Mouse (Mus musculus) liver, embryonic 13.5 days (tissue): ENCODE data around the gene Fam110c. TPM values are rescaled to one million over a fixed set of nuclear protein-coding genes. Genes with fewer than 3 reads are reported as not detected.
"Not testable (repeated sequence)": the region's sequence is repeated elsewhere in the genome, so short reads cannot be mapped to it uniquely, and the experiment has no call there.

Source experiments
- ATAC-seq: fragments of 200-750 bp; cut with Nextera tagmentation; 2 replicates; pipeline ENCODE4 v1.8.0; 2017; ENCODE audit warnings: low read depth, mild to moderate bottlenecking, moderate number of reproducible peaks, moderate library complexity
- DNase-seq: peaks from one replicate; pipeline ENCODE4 v3.0.0; 2022
- H3K27ac ChIP-seq: fragments of 300-500 bp; sonication (generic); 2 replicates; pipeline ENCODE4 v1.5.1; 2015; ENCODE audit warnings: moderate library complexity, mild to moderate bottlenecking, inconsistent platforms
- H3K27me3 ChIP-seq: fragments of 300-500 bp; sonication (generic); 2 replicates; pipeline ENCODE4 v1.6.1; 2015; ENCODE audit warnings: mild to moderate bottlenecking, inconsistent platforms
- H3K36me3 ChIP-seq: fragments of 300-500 bp; sonication (generic); 2 replicates; pipeline ENCODE4 v1.6.1; 2015; ENCODE audit warnings: mild to moderate bottlenecking, inconsistent platforms
- H3K4me1 ChIP-seq: fragments of 300-500 bp; sonication (generic); replicated peaks from 2 replicates; pipeline ENCODE4 v1.6.1; 2015; ENCODE audit warnings: inconsistent platforms
- H3K4me2 ChIP-seq: fragments of 300-500 bp; sonication (generic); 2 replicates; pipeline ENCODE4 v1.6.1; 2015; ENCODE audit warnings: inconsistent platforms, mild to moderate bottlenecking, moderate library complexity
- H3K4me3 ChIP-seq: fragments of 300-500 bp; sonication (generic); replicated peaks from 2 replicates; pipeline ENCODE4 v1.5.1; 2015; ENCODE audit warnings: mild to moderate bottlenecking, inconsistent platforms
- H3K9ac ChIP-seq: fragments of 300-500 bp; sonication (generic); 2 replicates; pipeline ENCODE4 v1.6.1; 2015; ENCODE audit warnings: mild to moderate bottlenecking, inconsistent platforms
- H3K9me3 ChIP-seq: fragments of 300-500 bp; sonication (generic); replicated peaks from 2 replicates; pipeline ENCODE4 v1.6.1; 2016; ENCODE audit warnings: inconsistent platforms
- WGBS: fragments of 180-500 bp; shearing (Covaris S2); methylation state at CpG from one replicate; pipeline ENCODE4 v1.1.7; 2015; ENCODE audit not compliant: insufficient replicate concordance; 5-methylcytosine and 5-hydroxymethylcytosine counted together
- polyA plus RNA-seq: library from polyadenylated mRNA; unstranded; fragments of >200 nt; fragmentation: Nextera tagmentation; extraction: Ambion mirVana; gene quantifications from 2 replicates; pipeline ENCODE4 v1.2.1, GENCODE M21; 2015

Gene Fam110c
- 1.5 TPM in 2 replicates for polyA plus RNA-seq

DNA sequence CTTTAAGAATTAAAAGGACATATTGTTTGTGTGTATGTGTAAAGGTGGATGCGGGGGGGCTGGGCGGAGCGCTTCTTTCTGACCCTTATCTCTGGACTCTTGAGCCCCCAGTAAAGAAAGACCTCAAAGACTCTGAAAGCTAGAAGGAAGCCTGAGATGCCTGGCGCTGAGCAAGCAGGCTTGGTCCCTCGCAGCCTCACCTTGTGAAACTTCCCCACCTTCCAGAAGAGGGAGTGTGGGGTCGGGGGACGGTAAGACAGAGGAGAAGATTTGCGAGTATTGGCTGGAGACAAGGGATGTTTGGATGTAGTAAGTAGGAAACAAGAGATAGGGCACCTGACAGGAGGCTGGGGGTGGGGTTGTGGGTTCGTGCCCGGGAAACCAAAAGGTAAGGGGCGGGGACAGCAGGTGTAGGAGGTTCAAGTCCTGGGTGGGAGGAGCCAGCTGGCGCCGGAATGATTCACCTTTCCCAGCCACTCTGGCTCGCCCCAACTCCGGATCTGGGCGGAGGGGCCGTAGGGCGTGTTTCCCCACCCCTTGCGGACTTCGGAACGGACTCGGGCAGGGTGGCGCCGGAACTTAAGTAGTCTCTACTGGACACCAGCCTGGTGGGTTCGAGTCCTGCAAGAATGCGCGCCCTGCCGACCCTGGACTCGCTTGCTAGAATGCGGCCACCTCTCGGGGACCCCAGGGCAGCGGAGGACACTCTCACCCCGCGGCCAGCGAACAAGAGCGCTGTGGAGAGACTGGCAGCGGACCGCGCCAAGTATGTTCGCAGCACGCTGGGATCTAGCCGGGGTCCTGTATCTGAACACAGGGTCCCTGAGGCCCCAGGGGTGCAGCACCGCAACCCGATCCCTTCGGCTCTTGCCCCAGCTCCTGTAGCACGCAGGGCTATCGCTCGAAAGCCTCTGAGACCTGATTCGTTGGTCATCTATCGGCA lies at the start of gene Fam110c:
Gene Fam110c (plus strand): TSS at position 450 of the 943 bp plus-strand sequence.
- peak; percentile 62 for ATAC-seq
- H3K4me2 ChIP-seq, result peak within 1 kb of the TSS; percentile 98
- H3K9me3 ChIP-seq, result no peaks in the 10 kb centered on the region
- peaks cover 22% of the 10 kb centered on the region for H3K27me3 ChIP-seq
- DNase-seq, result peak; percentile 53
- H3K9ac ChIP-seq, result peak within 1 kb of the TSS; percentile 79
- H3K4me1 ChIP-seq, result peaks cover 44% of the 10 kb centered on the region
- peak within 1 kb of the TSS; percentile 85 for H3K27ac ChIP-seq
- 2% methylated on average over 50 of the region's 50 CpGs for WGBS
- H3K4me3 ChIP-seq, result peak within 1 kb of the TSS; percentile 72
- no peaks in the 10 kb centered on the region for H3K36me3 ChIP-seq

DNA sequence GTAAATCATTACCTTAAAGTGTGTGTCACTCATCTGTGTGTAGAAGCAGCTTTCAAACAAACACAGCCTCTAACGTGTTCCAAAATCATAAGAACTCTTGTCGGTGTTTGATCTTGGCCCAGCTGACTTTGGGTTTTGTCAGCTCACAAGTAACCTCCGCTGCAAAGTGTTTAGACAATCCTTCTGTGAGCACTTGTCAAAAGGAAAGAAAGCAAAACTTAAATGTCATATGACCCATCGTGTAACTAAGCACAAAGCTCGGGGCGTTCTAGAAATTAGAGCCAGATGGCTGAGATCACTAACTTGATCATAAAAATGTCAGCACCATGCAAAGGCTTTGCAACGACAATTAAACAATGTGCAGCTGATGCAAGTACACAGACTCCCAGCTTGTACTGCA lies 47.2 kb upstream of the Fam110c start:
- Histone ChIP-seq H3K27me3 (no peaks in the 10 kb centered on the region), H3K36me3 (no peaks in the 10 kb centered on the region), H3K9me3 (no peaks in the 10 kb centered on the region), H3K4me1 (no peaks in the 10 kb centered on the region), H3K9ac (no peak overlapping the region), H3K4me2 (no peak overlapping the region), H3K27ac (no peak overlapping the region), H3K4me3 (no peak overlapping the region)
- WGBS, result 63% methylated on average over 7 of the region's 7 CpGs
- no peak for DNase-seq
- ATAC-seq, result no peak

GRCm38 (mm10) chr12:31052066-31052465 lies 21.6 kb upstream of the Fam110c start:
- no peak overlapping the region for H3K9ac ChIP-seq
- no peak for ATAC-seq
- H3K4me3 ChIP-seq, result no peak overlapping the region
- no peak for DNase-seq
- no peak overlapping the region for H3K27ac ChIP-seq
- no peaks in the 10 kb centered on the region for H3K9me3 ChIP-seq
- H3K4me2 ChIP-seq, result no peak overlapping the region
- no peaks in the 10 kb centered on the region for H3K36me3 ChIP-seq
- WGBS, result 64% methylated on average over 4 of the region's 4 CpGs
- H3K27me3 ChIP-seq, result no peaks in the 10 kb centered on the region
- H3K4me1 ChIP-seq, result no peaks in the 10 kb centered on the region

GRCm38 (mm10) chr12:31056291-31056864 lies 17.3 kb upstream of the Fam110c start:
- ATAC-seq, result no peak
- 49% methylated on average over 6 of the region's 6 CpGs for WGBS
- no peak for DNase-seq

DNA sequence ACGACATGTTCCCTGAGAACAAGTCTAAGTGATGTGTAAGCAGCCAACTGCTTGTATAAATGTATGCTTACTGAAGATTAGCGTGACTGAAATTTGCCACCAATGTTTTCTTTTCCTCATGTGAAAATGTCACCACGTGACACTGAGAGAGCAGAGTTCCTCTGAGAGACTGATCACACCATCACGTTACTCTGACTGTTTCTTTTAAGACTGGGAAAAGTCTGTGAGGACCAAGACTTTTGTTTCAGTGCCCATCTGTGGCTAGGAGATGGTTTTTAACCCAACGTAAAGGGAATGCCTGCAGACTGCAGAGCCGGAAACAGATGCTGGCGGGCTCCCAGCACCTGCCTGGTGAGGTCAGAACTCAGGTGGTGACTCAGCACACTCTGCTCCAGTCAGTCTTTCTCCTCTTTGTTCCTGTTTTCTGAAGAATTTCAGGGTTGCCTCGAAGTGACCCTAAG lies 14.2 kb upstream of the Fam110c start:
- Histone ChIP-seq H3K4me1 (no peaks in the 10 kb centered on the region), H3K36me3 (no peaks in the 10 kb centered on the region), H3K4me3 (no peak overlapping the region), H3K27me3 (no peaks in the 10 kb centered on the region), H3K9me3 (no peaks in the 10 kb centered on the region), H3K27ac (no peak overlapping the region), H3K9ac (no peak overlapping the region), H3K4me2 (no peak overlapping the region)
- ATAC-seq (no peak), DNase-seq (no peak)
- WGBS, result 38% methylated on average over 8 of the region's 8 CpGs

More at GRCm38 (mm10) chr12:31056291-31056864, 17.3 kb upstream of the Fam110c start:
- Histone ChIP-seq H3K36me3 (no peaks in the 10 kb centered on the region), H3K4me3 (no peak overlapping the region), H3K4me1 (no peaks in the 10 kb centered on the region), H3K27me3 (no peaks in the 10 kb centered on the region), H3K9me3 (no peaks in the 10 kb centered on the region), H3K9ac (no peak overlapping the region), H3K27ac (no peak overlapping the region), H3K4me2 (no peak overlapping the region)

DNA sequence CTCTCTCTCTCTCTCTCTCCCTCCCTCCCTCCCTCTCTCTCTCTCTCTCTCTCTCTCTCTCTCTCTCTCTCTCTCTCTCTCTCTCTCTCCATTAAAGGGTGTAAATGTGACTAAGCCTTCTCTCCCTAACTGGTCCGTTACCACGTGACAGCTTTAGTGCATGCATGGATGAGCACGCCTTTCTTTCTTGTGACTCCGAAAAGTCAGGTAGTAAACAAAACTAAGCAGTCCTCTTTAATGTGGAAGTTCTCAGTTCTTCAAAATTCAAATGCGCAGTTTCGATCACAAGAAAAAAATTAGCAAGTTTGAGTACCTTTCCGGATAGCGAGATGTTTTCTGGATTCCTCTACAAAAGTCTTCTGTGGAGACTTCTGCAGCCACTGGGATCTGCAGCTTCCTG lies 13.4 kb upstream of the Fam110c start:
- no peak overlapping the region for H3K4me2 ChIP-seq
- DNase-seq, result no peak
- WGBS, result 49% methylated on average over 8 of the region's 8 CpGs
- no peak overlapping the region for H3K27ac ChIP-seq
- H3K4me1 ChIP-seq, result no peaks in the 10 kb centered on the region
- no peaks in the 10 kb centered on the region for H3K27me3 ChIP-seq
- H3K36me3 ChIP-seq, result no peaks in the 10 kb centered on the region
- ATAC-seq, result no peak
- H3K9ac ChIP-seq, result no peak overlapping the region
- no peak overlapping the region for H3K4me3 ChIP-seq
- H3K9me3 ChIP-seq, result no peaks in the 10 kb centered on the region

DNA sequence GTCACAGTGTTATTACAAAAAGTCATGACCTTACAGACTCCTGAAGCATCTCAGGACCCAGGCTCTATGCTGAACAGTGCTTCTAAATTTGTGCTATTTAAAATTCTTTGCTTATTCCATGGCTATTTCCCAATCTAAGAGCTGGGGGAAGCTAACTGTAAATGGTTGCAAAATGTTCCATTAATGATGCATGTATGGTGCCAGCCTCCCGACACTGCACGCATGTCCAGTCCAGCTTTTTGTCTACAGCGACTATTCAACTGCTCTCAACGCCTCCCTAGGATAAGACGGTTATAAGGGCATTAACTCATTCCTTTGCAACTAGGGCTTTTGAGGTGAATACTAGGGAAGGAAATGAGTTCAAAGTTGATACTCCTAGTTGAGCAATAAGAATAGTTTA lies 2.4 kb upstream of the Fam110c start:
- no peak overlapping the region for H3K27ac ChIP-seq
- no peak overlapping the region for H3K9ac ChIP-seq
- peaks cover 25% of the 10 kb centered on the region for H3K4me1 ChIP-seq
- no peak overlapping the region for H3K4me2 ChIP-seq
- H3K4me3 ChIP-seq, result no peak overlapping the region
- WGBS, result 71% methylated on average over 5 of the region's 5 CpGs
- H3K9me3 ChIP-seq, result no peaks in the 10 kb centered on the region
- H3K36me3 ChIP-seq, result no peaks in the 10 kb centered on the region
- peaks cover 22% of the 10 kb centered on the region for H3K27me3 ChIP-seq
- no peak for DNase-seq
- no peak for ATAC-seq

- Histone ChIP-seq H3K4me3 (peak overlapping the region; percentile 72), H3K27ac (peak overlapping the region; percentile 85), H3K4me2 (peak overlapping the region; percentile 98), H3K4me1 (peaks cover 51% of the 10 kb centered on the region), H3K27me3 (peaks cover 22% of the 10 kb centered on the region), H3K9ac (peak overlapping the region; percentile 79)
- peak; percentile 19 for DNase-seq
- not testable (repeated sequence) for H3K36me3 ChIP-seq, H3K9me3 ChIP-seq
- WGBS, result under 1% methylated on average over 18 of the region's 18 CpGs
- peak; percentile 81 for ATAC-seq
Observed at GRCm38 (mm10) chr12:31074355-31074786, 710 bp downstream of the Fam110c start.

DNA sequence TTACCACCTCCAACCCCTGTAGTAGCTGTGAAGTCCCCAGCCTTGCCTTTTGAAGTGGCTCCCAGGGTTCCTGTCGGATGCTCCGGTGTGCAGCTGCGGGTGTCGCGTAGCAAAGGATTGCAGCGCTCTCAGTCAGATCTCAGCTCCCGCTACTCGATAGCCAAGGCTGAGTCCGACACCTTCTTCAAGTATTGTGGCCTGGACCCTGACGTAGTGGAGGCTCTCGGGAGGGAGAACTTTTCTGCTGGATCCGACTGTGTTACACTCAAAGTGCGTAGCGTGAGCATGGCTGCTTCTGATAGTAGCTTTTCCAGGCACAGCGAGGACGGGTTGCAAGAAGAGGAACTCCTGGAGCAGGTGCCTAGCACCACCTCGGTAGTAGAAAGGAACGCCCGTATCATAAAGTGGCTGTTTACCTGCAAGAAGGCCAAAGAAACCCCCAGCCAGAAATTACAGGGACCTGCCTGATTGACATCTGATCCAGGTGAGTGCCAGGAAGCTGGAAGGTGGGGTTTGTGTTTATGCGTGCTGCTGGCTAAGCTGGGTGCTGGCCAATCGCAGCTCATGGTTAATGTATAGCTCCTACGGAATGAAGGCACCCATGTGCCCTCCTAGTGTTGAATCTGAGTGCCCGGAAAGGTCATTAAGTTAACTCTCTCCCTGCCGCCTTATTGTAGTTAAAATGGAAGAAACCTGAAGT lies 1.3 kb downstream of the Fam110c start:
- peak; percentile 49 for DNase-seq
- peak overlapping the region; percentile 72 for H3K4me3 ChIP-seq
- no peaks in the 10 kb centered on the region for H3K36me3 ChIP-seq
- H3K9me3 ChIP-seq, result no peaks in the 10 kb centered on the region
- H3K4me2 ChIP-seq, result peak overlapping the region; percentile 98
- peaks cover 22% of the 10 kb centered on the region for H3K27me3 ChIP-seq
- H3K4me1 ChIP-seq, result peaks cover 53% of the 10 kb centered on the region
- H3K27ac ChIP-seq, result peak overlapping the region; percentile 85
- WGBS, result 2% methylated on average over 24 of the region's 24 CpGs
- ATAC-seq, result peak; percentile 58
- H3K9ac ChIP-seq, result peak overlapping the region; percentile 74

GRCm38 (mm10) chr12:31077020-31077419 lies 3.4 kb downstream of the Fam110c start:
- no peaks in the 10 kb centered on the region for H3K9me3 ChIP-seq
- peaks cover 73% of the 10 kb centered on the region for H3K4me1 ChIP-seq
- no peaks in the 10 kb centered on the region for H3K36me3 ChIP-seq
- peak overlapping the region; percentile 42 for H3K4me2 ChIP-seq
- no peak overlapping the region for H3K4me3 ChIP-seq
- ATAC-seq (no peak), DNase-seq (no peak)
- no peak overlapping the region for H3K27ac ChIP-seq
- no peak overlapping the region for H3K9ac ChIP-seq
- WGBS, result 59% methylated on average over 7 of the region's 7 CpGs
- H3K27me3 ChIP-seq, result peaks cover 20% of the 10 kb centered on the region

DNA sequence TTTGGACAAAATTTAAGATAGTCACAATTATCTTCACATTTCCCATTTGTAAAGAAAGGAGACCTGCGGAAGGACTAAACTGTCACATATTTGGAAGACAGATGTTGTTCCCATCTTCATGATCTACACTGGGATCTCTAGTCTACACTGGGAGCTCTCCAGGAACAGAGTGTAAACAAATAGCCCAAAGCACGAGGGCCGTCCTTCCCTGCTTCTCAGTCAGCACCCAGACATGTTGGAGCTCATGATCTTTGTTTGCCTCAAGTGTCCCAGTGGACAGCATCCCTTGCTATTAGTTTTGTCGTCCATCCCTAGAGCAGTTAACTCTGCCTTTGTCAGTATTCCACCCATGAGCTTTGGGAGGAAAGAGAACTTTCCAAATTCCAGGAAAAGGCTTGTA lies 4.4 kb downstream of the Fam110c start:
- no peaks in the 10 kb centered on the region for H3K36me3 ChIP-seq
- peak overlapping the region; percentile 33 for H3K4me2 ChIP-seq
- WGBS, result 63% methylated on average over 4 of the region's 4 CpGs
- DNase-seq, result no peak
- no peak overlapping the region for H3K27ac ChIP-seq
- no peak for ATAC-seq
- H3K9ac ChIP-seq, result no peak overlapping the region
- no peaks in the 10 kb centered on the region for H3K9me3 ChIP-seq
- H3K4me3 ChIP-seq, result no peak overlapping the region
- peaks cover 11% of the 10 kb centered on the region; the same call in 1 of the 2 replicates for H3K27me3 ChIP-seq
- H3K4me1 ChIP-seq, result peaks cover 83% of the 10 kb centered on the region
